Mouse (Mus musculus) C3H10T1/2 (cell line): ENCODE data around the gene Tmsb4x. TPM values are rescaled to one million over a fixed set of nuclear protein-coding genes. Genes with fewer than 3 reads are reported as not detected.

Source experiments
- polyA plus RNA-seq, 2 experiments: library from polyadenylated mRNA; unstranded; fragments of >200 nt; fragmentation: generic; extraction: Trizol; gene quantifications; one replicate each; pipeline ENCODE4 v1.2.1; 2012; ENCODE audit warnings: missing spikeins in 2 of 2

Tmsb4x gene
- 1,000 to 10,000 TPM in 1 of 2 experiments, 100 to 1,000 TPM in 1; 309 to 1,197 TPM for polyA plus RNA-seq

DNA sequence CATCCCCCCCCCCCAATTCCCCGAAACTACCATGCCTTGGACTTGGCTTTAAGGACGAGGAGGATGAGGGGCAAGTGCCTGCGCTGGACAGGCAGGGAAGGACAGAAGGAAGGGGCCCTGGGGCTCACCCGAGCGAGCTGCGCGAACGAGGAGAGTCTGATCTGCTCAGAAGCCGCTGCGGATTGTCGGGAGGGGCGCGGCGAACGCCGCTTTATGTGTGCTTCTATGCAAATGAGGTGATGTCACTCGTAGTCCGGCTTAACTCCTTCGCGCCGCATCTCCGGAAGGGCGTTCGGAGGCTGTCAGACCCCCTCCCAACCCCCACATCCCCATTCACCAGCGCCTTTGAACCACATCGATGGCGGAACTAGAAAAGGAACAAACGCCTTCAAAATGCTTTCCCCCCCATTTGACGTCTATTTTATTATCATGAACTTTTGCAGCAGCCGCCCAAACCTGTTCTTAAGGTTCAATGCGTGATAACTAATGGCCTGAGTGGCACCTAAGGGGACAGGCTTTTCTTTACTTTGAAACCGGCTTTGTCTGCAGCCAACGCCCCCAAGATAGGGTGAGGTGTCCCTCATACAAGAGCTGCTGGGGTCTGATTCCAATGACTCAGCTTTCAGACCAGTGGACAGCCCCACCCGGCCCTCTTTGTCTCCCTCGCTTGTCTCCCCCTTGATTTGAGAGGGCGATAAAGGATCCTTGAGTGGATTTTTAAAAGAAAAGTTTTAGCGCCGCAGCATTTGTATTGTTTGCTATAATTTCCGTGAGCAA, at the start of gene Tmsb4x:
Gene Tmsb4x, minus strand, starts transcription at position 338 of the 777 bp plus-strand sequence.

Other genes starting within 250 kb of the Tmsb4x start
- gene Tlr8, start 55.0 kb upstream of the Tmsb4x start, polyA plus RNA-seq = not detected
- gene Tlr7, start 121.2 kb upstream of the Tmsb4x start, polyA plus RNA-seq = under 1 TPM; under 0.01 to 0.01 TPM
- 1 to 10 TPM; 2.0 to 7.2 TPM for gene Prps2, start 173.4 kb upstream of the Tmsb4x start, polyA plus RNA-seq